Mouse (Mus musculus) MEL (cell line): ENCODE data around the gene Mthfd2l. TPM values are rescaled to one million over a fixed set of nuclear protein-coding genes. Genes with fewer than 3 reads are reported as not detected.

Experiments used
- DNase-seq: peaks from one replicate; pipeline ENCODE4 v3.0.0; 2011; ENCODE audit warnings: low read depth, low spot score
- H3K27ac ChIP-seq: 2 replicates; pipeline ENCODE4 v1.5.1; 2012; ENCODE audit warnings: low read depth, mild to moderate bottlenecking, control low read depth, low read length, moderate library complexity; ENCODE audit not compliant: control insufficient read depth
- H3K27me3 ChIP-seq, 2 experiments: fragments of 150-350 bp in 1 of 2; sonication (generic) in 1 of 2; 2 replicates each; pipeline ENCODE4 v1.6.1; 2012; ENCODE audit warnings: low read length in 2 of 2, mild to moderate bottlenecking in 2 of 2, improper control_type of control experiment in 1 of 2, moderate library complexity in 1 of 2; ENCODE audit not compliant: insufficient read depth in 2 of 2, control insufficient read depth in 1 of 2
- H3K36me3 ChIP-seq, 2 experiments: 2 replicates each; pipeline ENCODE4 v1.6.1; 2012 to 2014; ENCODE audit warnings: low read length in 2 of 2, improper control_type of control experiment in 1 of 2, inconsistent platforms in 1 of 2, mild to moderate bottlenecking in 1 of 2; ENCODE audit not compliant: insufficient read depth in 2 of 2, control insufficient read depth in 1 of 2
- H3K4me1 ChIP-seq, 2 experiments: fragments of 150-350 bp in 1 of 2; sonication (generic) in 1 of 2; 2 replicates each; pipeline ENCODE4 v1.6.1; 2012; ENCODE audit warnings: low read length in 2 of 2, improper control_type of control experiment in 1 of 2, mild to moderate bottlenecking in 1 of 2; ENCODE audit not compliant: insufficient read depth in 2 of 2, control insufficient read depth in 1 of 2
- H3K4me3 ChIP-seq, 2 experiments: fragments of 150-350 bp in 1 of 2; sonication (generic) in 1 of 2; 2 replicates each; pipeline ENCODE4 v1.5.1; 2012; ENCODE audit warnings: low read depth in 2 of 2, low read length in 2 of 2, mild to moderate bottlenecking in 2 of 2, moderate library complexity in 2 of 2, control low read depth in 1 of 2, improper control_type of control experiment in 1 of 2; ENCODE audit not compliant: control insufficient read depth in 1 of 2, insufficient read depth in 1 of 2
- H3K79me2 ChIP-seq: 2 replicates; pipeline ENCODE4 v1.6.1; 2012; ENCODE audit warnings: mild to moderate bottlenecking, low read length, moderate library complexity; ENCODE audit not compliant: control insufficient read depth, poor library complexity, insufficient read depth
- H3K9ac ChIP-seq: 2 replicates; pipeline ENCODE4 v1.6.1; 2012; ENCODE audit warnings: low read depth, mild to moderate bottlenecking, control low read depth, low read length, moderate library complexity; ENCODE audit not compliant: control insufficient read depth, poor library complexity, severe bottlenecking
- H3K9me3 ChIP-seq: fragments of 150-350 bp; sonication (generic); replicated peaks from 2 replicates; pipeline ENCODE4 v1.6.1; 2012; ENCODE audit warnings: mild to moderate bottlenecking, low read length, improper control_type of control experiment, moderate library complexity; ENCODE audit not compliant: insufficient read depth
- BHLHE40 ChIP-seq: IDR thresholded peaks from 2 replicates; pipeline ENCODE4 v1.6.1; 2012; ENCODE audit warnings: low read depth, mild to moderate bottlenecking, inconsistent platforms, low read length, improper control_type of control experiment, borderline replicate concordance
- CHD1 ChIP-seq: IDR thresholded peaks from 2 replicates; pipeline ENCODE4 v1.6.1; 2012; ENCODE audit warnings: low read depth, mild to moderate bottlenecking, inconsistent platforms, low read length, improper control_type of control experiment
- E2F4 ChIP-seq: IDR thresholded peaks from 2 replicates; pipeline ENCODE4 v1.6.1; 2011; ENCODE audit warnings: low read depth, low read length, improper control_type of control experiment, borderline replicate concordance
- EP300 ChIP-seq, 2 experiments: IDR thresholded peaks; 2 replicates each; pipeline ENCODE4 v1.6.1; 2011; ENCODE audit warnings: improper control_type of control experiment in 2 of 2, low read length in 2 of 2, low read depth in 1 of 2, mild to moderate bottlenecking in 1 of 2
- GATA1 ChIP-seq: IDR thresholded peaks from 2 replicates; pipeline ENCODE4 v1.6.1; 2011; ENCODE audit warnings: low read depth, low read length, improper control_type of control experiment
- HCFC1 ChIP-seq: IDR thresholded peaks from 2 replicates; pipeline ENCODE4 v1.6.1; 2012; ENCODE audit warnings: low read depth, mild to moderate bottlenecking, inconsistent platforms, low read length, improper control_type of control experiment, moderate library complexity
- KAT2A ChIP-seq: conservative IDR thresholded peaks from 2 replicates; pipeline ENCODE4 v1.6.1; 2012; ENCODE audit warnings: low read depth, low read length, improper control_type of control experiment, inconsistent platforms
- MAX ChIP-seq: IDR thresholded peaks from 2 replicates; pipeline ENCODE4 v1.6.1; 2011; ENCODE audit warnings: low read length, improper control_type of control experiment
- MYB ChIP-seq: IDR thresholded peaks from 2 replicates; pipeline ENCODE4 v1.6.1; 2011; ENCODE audit warnings: mild to moderate bottlenecking, low read depth, low read length, improper control_type of control experiment
- NELFE ChIP-seq: IDR thresholded peaks from 2 replicates; pipeline ENCODE4 v1.6.1; 2011; ENCODE audit warnings: low read depth, low read length, improper control_type of control experiment
- POLR2AphosphoS2 ChIP-seq: IDR thresholded peaks from 2 replicates; pipeline ENCODE4 v1.6.1; 2011; ENCODE audit warnings: low read length, improper control_type of control experiment
- RCOR1 ChIP-seq: IDR thresholded peaks from 2 replicates; pipeline ENCODE4 v1.6.1; 2012; ENCODE audit warnings: low read depth, mild to moderate bottlenecking, inconsistent platforms, low read length, improper control_type of control experiment
- SIN3A ChIP-seq: IDR thresholded peaks from 2 replicates; pipeline ENCODE4 v1.6.1; 2012; ENCODE audit warnings: low read length, improper control_type of control experiment, inconsistent platforms
- SMC3 ChIP-seq: IDR thresholded peaks from 2 replicates; pipeline ENCODE4 v1.6.1; 2011; ENCODE audit warnings: low read depth, low read length, improper control_type of control experiment
- TAL1 ChIP-seq: IDR thresholded peaks from 2 replicates; pipeline ENCODE4 v1.6.1; 2012; ENCODE audit warnings: mild to moderate bottlenecking, inconsistent platforms, low read length, moderate library complexity, mixed read lengths
- TCF12 ChIP-seq: IDR thresholded peaks from 2 replicates; pipeline ENCODE4 v1.6.1; 2014; ENCODE audit warnings: low read depth, mild to moderate bottlenecking, inconsistent platforms, low read length, improper control_type of control experiment, moderate library complexity
- UBTF ChIP-seq: IDR thresholded peaks from 2 replicates; pipeline ENCODE4 v1.6.1; 2012; ENCODE audit warnings: low read depth, mild to moderate bottlenecking, inconsistent platforms, low read length, improper control_type of control experiment, moderate library complexity, borderline replicate concordance; ENCODE audit not compliant: insufficient read depth
- USF2 ChIP-seq, 2 experiments: IDR thresholded peaks; 2 replicates each; pipeline ENCODE4 v1.6.1; 2011 to 2012; ENCODE audit warnings: improper control_type of control experiment in 2 of 2, low read length in 2 of 2, borderline replicate concordance in 1 of 2, inconsistent platforms in 1 of 2, low read depth in 1 of 2, mild to moderate bottlenecking in 1 of 2; ENCODE audit not compliant: insufficient read depth in 1 of 2
- ZC3H11A ChIP-seq: IDR thresholded peaks from 2 replicates; pipeline ENCODE4 v1.6.1; 2012; ENCODE audit warnings: low read depth, mild to moderate bottlenecking, inconsistent platforms, low read length, improper control_type of control experiment
- ZKSCAN1 ChIP-seq: IDR thresholded peaks from 2 replicates; pipeline ENCODE4 v1.6.1; 2012; ENCODE audit warnings: low read depth, mild to moderate bottlenecking, inconsistent platforms, low read length, improper control_type of control experiment, moderate library complexity
- ZNF384 ChIP-seq: IDR thresholded peaks from 2 replicates; pipeline ENCODE4 v1.6.1; 2012; ENCODE audit warnings: low read depth, mild to moderate bottlenecking, inconsistent platforms, low read length, improper control_type of control experiment
- polyA plus RNA-seq, 2 experiments: library from polyadenylated mRNA; stranded (reverse) in 1 of 2; unstranded in 1 of 2; fragments of >175 nt in 1 of 2; fragments of >200 nt in 1 of 2; gene quantifications; 2 replicates each; pipeline versions ENCODE4 v1.2.1 to v1.2.4; 2012; ENCODE audit warnings: low replicate concordance in 2 of 2, low read depth in 1 of 2; ENCODE audit not compliant: insufficient read length in 2 of 2, insufficient read depth in 1 of 2, missing spikeins in 1 of 2
- total RNA-seq: library from RNA; depleted of rRNA; stranded (reverse); fragments of 300-350 nt; gene quantifications from 2 replicates; pipeline ENCODE4 v1.2.3, GENCODE M21; 2012

The Mthfd2l gene
- total and polyA plus RNA-seq, 3 experiments: not detected

DNA sequence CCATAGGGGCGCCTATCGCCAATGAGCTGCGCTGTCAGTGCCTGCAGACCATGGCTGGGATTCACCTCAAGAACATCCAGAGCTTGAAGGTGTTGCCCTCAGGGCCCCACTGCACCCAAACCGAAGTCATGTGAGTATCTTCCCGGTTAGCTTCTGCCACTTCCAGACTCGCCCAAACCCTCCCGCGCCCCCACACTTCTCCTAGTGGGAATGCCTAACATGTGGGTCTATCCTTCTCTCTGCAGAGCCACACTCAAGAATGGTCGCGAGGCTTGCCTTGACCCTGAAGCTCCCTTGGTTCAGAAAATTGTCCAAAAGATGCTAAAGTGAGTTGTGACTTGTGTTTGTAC, 39.5 kb upstream of the Mthfd2l start:
- DNase-seq: no peak
- H3K4me3 ChIP-seq: no peak overlapping the region
- no peak overlapping the region for H3K9ac ChIP-seq

DNA sequence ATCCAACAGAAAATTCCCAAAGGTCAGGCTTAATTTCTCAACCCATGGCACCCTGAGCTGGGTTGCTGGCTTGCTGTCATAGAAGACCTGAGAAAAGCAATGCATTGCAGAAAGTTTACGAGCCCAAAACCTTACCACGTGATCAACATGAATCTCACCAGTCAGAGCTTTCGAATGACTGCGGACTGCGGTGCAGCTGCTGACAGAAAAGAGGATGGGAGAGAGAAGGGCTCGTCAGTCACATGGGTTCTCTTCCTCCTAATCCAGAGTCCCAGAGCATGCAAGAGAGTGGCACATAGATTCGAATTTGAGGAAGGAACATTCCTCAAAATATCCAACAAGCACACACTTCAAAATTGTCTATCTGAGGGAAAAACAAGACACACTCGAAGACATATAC, 36.7 kb upstream of the Mthfd2l start:
- no peaks in the 10 kb centered on the region for H3K36me3 ChIP-seq
- H3K9ac ChIP-seq: no peak overlapping the region
- peaks cover 5 to 13% of the 10 kb centered on the region in 2 experiments for H3K27me3 ChIP-seq
- no peaks in the 10 kb centered on the region for H3K79me2 ChIP-seq
- H3K9me3 ChIP-seq: no peaks in the 10 kb centered on the region
- H3K4me1 ChIP-seq: no peaks in the 10 kb centered on the region
- no peak overlapping the region for H3K4me3 ChIP-seq
- H3K27ac ChIP-seq: no peak overlapping the region
- no peak for DNase-seq
- TF ChIP-seq GATA1 (no peak), TAL1 (no peak), ZC3H11A (no peak), E2F4 (no peak), EP300 (IDR thresholded peaks at IDR 0.05; ENCODE audit: low read depth in 1 of 2, low read length in 2 of 2) (no peak), SMC3 (no peak), BHLHE40 (no peak)

More for the DNA sequence above, 39.5 kb upstream of the Mthfd2l start:
- Histone ChIP-seq H3K9me3 (no peaks in the 10 kb centered on the region), H3K27ac (no peak overlapping the region), H3K4me1 (no peaks in the 10 kb centered on the region), H3K36me3 (no peaks in the 10 kb centered on the region), H3K79me2 (no peaks in the 10 kb centered on the region), H3K27me3 (peaks cover 7 to 16% of the 10 kb centered on the region in 2 experiments)
- TF ChIP-seq MAX (no peak), TCF12 (no peak), ZNF384 (no peak), ZKSCAN1 (no peak), ZC3H11A (no peak), NELFE (no peak), EP300 (IDR thresholded peaks at IDR 0.05; ENCODE audit: low read depth in 1 of 2, low read length in 2 of 2) (no peak), MYB (no peak), HCFC1 (no peak), POLR2AphosphoS2 (no peak), USF2 (IDR thresholded peaks at IDR 0.05; ENCODE audit: borderline replicate concordance in 1 of 2, insufficient read depth in 1 of 2, low read depth in 1 of 2, low read length in 2 of 2) (no peak)

DNA sequence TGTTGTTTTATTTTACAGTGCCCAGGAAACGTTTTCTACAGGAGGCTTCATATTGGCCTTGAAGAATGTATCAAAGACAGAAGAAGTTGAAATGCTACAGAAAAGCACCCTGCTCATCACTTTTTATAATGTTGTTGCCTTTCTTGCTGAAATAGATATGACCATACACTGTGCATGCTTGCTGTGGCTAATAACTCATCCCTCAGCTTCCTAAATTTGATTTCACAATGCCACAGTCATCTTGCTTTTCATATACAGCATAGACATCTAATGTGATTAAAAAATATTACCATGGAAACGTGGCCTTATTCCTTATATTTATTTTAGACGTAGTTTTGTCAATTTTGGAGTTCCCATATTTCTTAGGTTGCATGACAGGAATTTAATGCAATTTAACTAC, 33.5 kb upstream of the Mthfd2l start:
- Histone ChIP-seq H3K27me3 (peaks cover 1 to 7% of the 10 kb centered on the region in 2 experiments; a peak in 3 of 4 replicates), H3K9ac (no peak overlapping the region), H3K4me3 (no peak overlapping the region), H3K79me2 (no peaks in the 10 kb centered on the region), H3K27ac (no peak overlapping the region), H3K36me3 (peaks cover 0 to 2% of the 10 kb centered on the region in 2 experiments; a peak in 2 of 4 replicates), H3K4me1 (peaks cover 2 to 5% of the 10 kb centered on the region in 2 experiments; a peak in 3 of 4 replicates), H3K9me3 (no peaks in the 10 kb centered on the region)
- TF ChIP-seq GATA1 (no peak), CHD1 (no peak), UBTF (no peak), RCOR1 (no peak), ZNF384 (no peak), SIN3A (no peak), KAT2A (no peak), E2F4 (no peak)
- no peak for DNase-seq
